Mouse (Mus musculus) kidney, postnatal 25 days (tissue): ENCODE results near the gene Alkbh3.
A peak's percentile ranks its signal among the peaks of the same experiment; 100 is the strongest.

Experiments used
- DNase-seq, 2 experiments: peaks; one replicate each; pipeline ENCODE4 v3.0.0; 2021; ENCODE audit warnings: mixed read lengths in 2 of 2

Alkbh3 gene

DNA sequence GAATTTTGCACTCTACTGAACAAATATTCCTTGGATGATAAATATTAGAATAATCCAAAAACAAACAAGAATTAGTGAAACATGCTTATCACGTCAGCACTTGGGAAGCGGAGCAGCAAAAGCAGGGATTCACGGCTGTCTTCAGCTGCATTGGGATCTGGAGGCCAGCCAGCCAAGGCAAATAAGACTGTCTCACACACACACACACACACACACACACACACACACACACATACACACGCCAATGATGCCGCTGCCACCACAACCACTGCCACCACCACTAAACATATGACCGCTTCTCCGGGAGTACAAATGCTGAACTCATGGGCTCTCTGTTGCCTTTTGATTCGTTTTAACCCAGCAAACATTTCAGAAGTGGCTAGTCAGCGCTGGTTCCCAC is 56.9 kb downstream of the Alkbh3 start:
- no peak for DNase-seq

DNA sequence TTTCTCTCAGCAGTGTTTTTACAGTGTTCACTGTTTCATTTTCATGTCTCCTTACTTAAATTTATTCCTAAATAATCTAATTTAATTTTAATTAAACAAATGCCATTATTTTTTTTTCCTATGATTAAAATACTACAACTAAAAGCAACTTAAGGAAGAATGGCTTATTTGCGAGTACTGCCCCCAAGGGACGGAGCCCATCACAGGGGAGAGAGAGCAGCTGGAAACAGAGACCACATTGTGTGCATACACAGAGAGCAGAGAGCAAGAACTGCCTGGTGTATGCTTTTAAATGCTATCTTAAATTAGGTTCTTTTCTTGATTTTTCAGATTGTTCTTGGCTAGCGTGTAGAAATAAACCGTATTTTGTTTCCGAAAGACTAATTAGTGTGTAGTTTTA is 63.6 kb downstream of the Alkbh3 start:
- no peak for DNase-seq

DNA sequence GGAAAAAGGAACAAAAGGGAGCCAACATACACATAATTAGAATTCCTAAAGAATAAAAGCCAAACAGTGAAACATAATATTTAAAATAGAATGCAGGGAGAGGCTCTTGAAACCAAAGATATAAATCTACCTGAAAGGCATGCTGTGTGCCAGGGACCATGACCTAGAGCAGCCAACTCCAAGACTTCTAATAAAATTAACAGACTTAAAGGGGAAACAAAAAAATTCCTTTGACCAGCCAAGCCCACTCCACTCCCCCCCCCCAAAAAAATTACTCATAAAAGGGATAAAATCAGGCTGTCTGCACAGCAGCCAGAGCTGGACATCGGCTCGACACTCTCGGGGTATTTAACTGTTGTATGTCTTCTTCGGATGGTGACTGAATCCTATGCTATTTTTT is 65.8 kb downstream of the Alkbh3 start:
- no peak for DNase-seq

GRCm38 (mm10) chr2:93944099-93944498 is 66.5 kb downstream of the Alkbh3 start:
- DNase-seq: no peak

DNA sequence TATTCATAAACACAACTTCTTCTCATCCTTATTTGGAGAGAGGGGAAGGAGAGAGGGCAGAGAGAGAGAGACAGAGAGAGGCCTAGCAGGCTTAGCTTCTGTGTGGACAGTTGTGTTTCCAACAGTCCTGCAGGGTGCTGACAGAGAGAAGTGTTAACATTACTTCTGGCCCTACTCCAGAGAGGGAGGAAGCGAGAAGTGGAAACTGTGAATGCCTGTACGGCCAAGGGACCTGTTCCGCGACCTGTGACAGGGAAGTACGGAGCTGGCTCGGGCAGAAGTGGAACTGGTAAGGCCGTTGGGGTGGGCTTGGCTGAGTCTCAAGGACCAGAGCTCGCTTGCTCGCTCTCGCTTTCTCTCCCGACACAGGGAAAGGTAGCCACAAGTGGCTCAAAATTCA is 68.9 kb downstream of the Alkbh3 start:
- peak in 1 of 2 experiments; percentile 23 for DNase-seq

- DNase-seq: no peak
Observed at GRCm38 (mm10) chr2:93938534-93938933, 72.1 kb downstream of the Alkbh3 start.
